Mouse (Mus musculus) liver, adult 2 months (tissue): ENCODE measurements around the gene Csmd2.

ENCODE experiments used
- CTCF ChIP-seq: fragments of 200-500 bp; IDR thresholded peaks from 2 replicates; pipeline ENCODE4 v1.5.1; 2011; ENCODE audit warnings: low read depth, low read length, control low read depth
- POLR2A ChIP-seq: fragments of 200-500 bp; IDR thresholded peaks from 2 replicates; pipeline ENCODE4 v1.6.1; 2011; ENCODE audit warnings: low read length, control low read depth; ENCODE audit not compliant: insufficient read depth; ENCODE audit errors: extremely low read depth

DNA sequence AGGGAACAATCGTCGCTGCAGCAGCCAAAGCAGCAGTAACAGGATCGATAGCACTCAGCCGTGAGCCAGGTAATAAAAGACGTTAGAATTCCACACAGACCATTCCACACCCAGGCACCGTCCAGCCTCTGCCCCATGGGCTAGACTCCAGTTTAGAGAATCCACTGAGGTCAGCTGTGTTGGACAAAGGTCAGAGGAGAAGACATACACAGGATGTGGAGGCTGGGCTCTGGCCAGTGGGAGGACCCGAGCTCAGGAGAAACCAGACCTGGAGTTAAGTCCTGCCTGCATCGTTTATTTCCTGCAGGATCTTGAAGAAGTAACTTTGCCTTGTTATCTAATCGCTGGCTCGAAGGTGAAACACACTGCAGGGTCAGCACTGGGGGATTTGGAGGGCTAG, 519.2 kb downstream of the Csmd2 start:
- TF ChIP-seq CTCF (no peak), POLR2A (no peak)
